Mouse (Mus musculus) cerebellum, adult 2 months (tissue): ENCODE results near the gene Add1.

Source experiments
- CTCF ChIP-seq: fragments of 200-500 bp; IDR thresholded peaks from 2 replicates; pipeline ENCODE4 v1.5.1; 2011; ENCODE audit warnings: low read depth, mild to moderate bottlenecking, control low read depth, low read length, moderate library complexity, borderline replicate concordance; ENCODE audit not compliant: insufficient read depth
- POLR2A ChIP-seq: fragments of 200-500 bp; IDR thresholded peaks from 2 replicates; pipeline ENCODE4 v1.6.1; 2011; ENCODE audit warnings: low read length, control low read depth, borderline replicate concordance; ENCODE audit not compliant: insufficient read depth

- TF ChIP-seq POLR2A, result no peak
- no peak for TF ChIP-seq CTCF
Observed at GRCm38 (mm10) chr5:34663231-34663630, 89.8 kb downstream of the Add1 start.
